Mouse (Mus musculus): ENCODE measurements at regions not wholly inside any gene's neighbourhood (a gene's known extent, or its start where the extent isn't known, plus 50 kb on each side); places are given as distances from the start of the nearest gene placed in this dataset.

GRCm38 (mm10) chr5:63587051-63587450 lies 61.9 kb upstream of the Nwd2 start:
- TF ChIP-seq CTCF (IDR thresholded peaks at IDR 0.05; ENCODE audit: low read depth) (no peak), EP300 (IDR thresholded peaks at IDR 0.05; ENCODE audit: low read depth) (no peak)

All from liver, embryonic 14.5 days (tissue).